Mouse (Mus musculus) MEL (cell line): Measurements from ENCODE around the gene Tjp2. TPM values are rescaled to one million over a fixed set of nuclear protein-coding genes. Genes with fewer than 3 reads are reported as not detected.
A peak's percentile ranks its signal among the peaks of the same experiment; 100 is the strongest.

Source experiments
- DNase-seq: peaks from one replicate; pipeline ENCODE4 v3.0.0; 2011; ENCODE audit warnings: low read depth, low spot score
- H3K27ac ChIP-seq: 2 replicates; pipeline ENCODE4 v1.5.1; 2012; ENCODE audit warnings: low read depth, mild to moderate bottlenecking, control low read depth, low read length, moderate library complexity; ENCODE audit not compliant: control insufficient read depth
- H3K27me3 ChIP-seq, 2 experiments: fragments of 150-350 bp in 1 of 2; sonication (generic) in 1 of 2; 2 replicates each; pipeline ENCODE4 v1.6.1; 2012; ENCODE audit warnings: low read length in 2 of 2, mild to moderate bottlenecking in 2 of 2, improper control_type of control experiment in 1 of 2, moderate library complexity in 1 of 2; ENCODE audit not compliant: insufficient read depth in 2 of 2, control insufficient read depth in 1 of 2
- H3K36me3 ChIP-seq, 2 experiments: 2 replicates each; pipeline ENCODE4 v1.6.1; 2012 to 2014; ENCODE audit warnings: low read length in 2 of 2, improper control_type of control experiment in 1 of 2, inconsistent platforms in 1 of 2, mild to moderate bottlenecking in 1 of 2; ENCODE audit not compliant: insufficient read depth in 2 of 2, control insufficient read depth in 1 of 2
- H3K4me1 ChIP-seq, 2 experiments: fragments of 150-350 bp in 1 of 2; sonication (generic) in 1 of 2; 2 replicates each; pipeline ENCODE4 v1.6.1; 2012; ENCODE audit warnings: low read length in 2 of 2, improper control_type of control experiment in 1 of 2, mild to moderate bottlenecking in 1 of 2; ENCODE audit not compliant: insufficient read depth in 2 of 2, control insufficient read depth in 1 of 2
- H3K4me3 ChIP-seq, 2 experiments: fragments of 150-350 bp in 1 of 2; sonication (generic) in 1 of 2; 2 replicates each; pipeline ENCODE4 v1.5.1; 2012; ENCODE audit warnings: low read depth in 2 of 2, low read length in 2 of 2, mild to moderate bottlenecking in 2 of 2, moderate library complexity in 2 of 2, control low read depth in 1 of 2, improper control_type of control experiment in 1 of 2; ENCODE audit not compliant: control insufficient read depth in 1 of 2, insufficient read depth in 1 of 2
- H3K79me2 ChIP-seq: 2 replicates; pipeline ENCODE4 v1.6.1; 2012; ENCODE audit warnings: mild to moderate bottlenecking, low read length, moderate library complexity; ENCODE audit not compliant: control insufficient read depth, poor library complexity, insufficient read depth
- H3K9ac ChIP-seq: 2 replicates; pipeline ENCODE4 v1.6.1; 2012; ENCODE audit warnings: low read depth, mild to moderate bottlenecking, control low read depth, low read length, moderate library complexity; ENCODE audit not compliant: control insufficient read depth, poor library complexity, severe bottlenecking
- H3K9me3 ChIP-seq: fragments of 150-350 bp; sonication (generic); replicated peaks from 2 replicates; pipeline ENCODE4 v1.6.1; 2012; ENCODE audit warnings: mild to moderate bottlenecking, low read length, improper control_type of control experiment, moderate library complexity; ENCODE audit not compliant: insufficient read depth
- BHLHE40 ChIP-seq: IDR thresholded peaks from 2 replicates; pipeline ENCODE4 v1.6.1; 2012; ENCODE audit warnings: low read depth, mild to moderate bottlenecking, inconsistent platforms, low read length, improper control_type of control experiment, borderline replicate concordance
- E2F4 ChIP-seq: IDR thresholded peaks from 2 replicates; pipeline ENCODE4 v1.6.1; 2011; ENCODE audit warnings: low read depth, low read length, improper control_type of control experiment, borderline replicate concordance
- JUND ChIP-seq: IDR thresholded peaks from 2 replicates; pipeline ENCODE4 v1.6.1; 2011; ENCODE audit warnings: low read depth, mild to moderate bottlenecking, improper control_type of control experiment, low read length
- MYB ChIP-seq: IDR thresholded peaks from 2 replicates; pipeline ENCODE4 v1.6.1; 2011; ENCODE audit warnings: mild to moderate bottlenecking, low read depth, low read length, improper control_type of control experiment
- MYC ChIP-seq: IDR thresholded peaks from 2 replicates; pipeline ENCODE4 v1.6.1; 2011; ENCODE audit warnings: low read depth, mild to moderate bottlenecking, low read length, improper control_type of control experiment, moderate library complexity
- NELFE ChIP-seq: IDR thresholded peaks from 2 replicates; pipeline ENCODE4 v1.6.1; 2011; ENCODE audit warnings: low read depth, low read length, improper control_type of control experiment
- NRF1 ChIP-seq: IDR thresholded peaks from 2 replicates; pipeline ENCODE4 v1.6.1; 2014; ENCODE audit warnings: low read depth, mild to moderate bottlenecking, inconsistent platforms, low read length, improper control_type of control experiment, moderate library complexity; ENCODE audit not compliant: poor library complexity, insufficient read depth, severe bottlenecking
- POLR2A ChIP-seq, 2 experiments: IDR thresholded peaks; 2 replicates each; pipeline ENCODE4 v1.6.1; 2011 to 2012; ENCODE audit warnings: low read length in 2 of 2, mild to moderate bottlenecking in 2 of 2, control low read depth in 1 of 2, improper control_type of control experiment in 1 of 2, low read depth in 1 of 2, moderate library complexity in 1 of 2; ENCODE audit not compliant: control insufficient read depth in 1 of 2, insufficient read depth in 1 of 2, poor library complexity in 1 of 2
- POLR2AphosphoS2 ChIP-seq: IDR thresholded peaks from 2 replicates; pipeline ENCODE4 v1.6.1; 2011; ENCODE audit warnings: low read length, improper control_type of control experiment
- RAD21 ChIP-seq: IDR thresholded peaks from 2 replicates; pipeline ENCODE4 v1.6.1; 2011; ENCODE audit warnings: mild to moderate bottlenecking, low read depth, low read length, improper control_type of control experiment
- TAL1 ChIP-seq: IDR thresholded peaks from 2 replicates; pipeline ENCODE4 v1.6.1; 2012; ENCODE audit warnings: mild to moderate bottlenecking, inconsistent platforms, low read length, moderate library complexity, mixed read lengths
- USF2 ChIP-seq, 2 experiments: IDR thresholded peaks; 2 replicates each; pipeline ENCODE4 v1.6.1; 2011 to 2012; ENCODE audit warnings: improper control_type of control experiment in 2 of 2, low read length in 2 of 2, borderline replicate concordance in 1 of 2, inconsistent platforms in 1 of 2, low read depth in 1 of 2, mild to moderate bottlenecking in 1 of 2; ENCODE audit not compliant: insufficient read depth in 1 of 2
- polyA plus RNA-seq, 2 experiments: library from polyadenylated mRNA; stranded (reverse) in 1 of 2; unstranded in 1 of 2; fragments of >175 nt in 1 of 2; fragments of >200 nt in 1 of 2; gene quantifications; 2 replicates each; pipeline versions ENCODE4 v1.2.1 to v1.2.4; 2012; ENCODE audit warnings: low replicate concordance in 2 of 2, low read depth in 1 of 2; ENCODE audit not compliant: insufficient read length in 2 of 2, insufficient read depth in 1 of 2, missing spikeins in 1 of 2
- total RNA-seq: library from RNA; depleted of rRNA; stranded (reverse); fragments of 300-350 nt; gene quantifications from 2 replicates; pipeline ENCODE4 v1.2.3, GENCODE M21; 2012

Gene Tjp2
- total and polyA plus RNA-seq, 3 experiments: 3.0 to 8.3 TPM; not detected in 1

DNA sequence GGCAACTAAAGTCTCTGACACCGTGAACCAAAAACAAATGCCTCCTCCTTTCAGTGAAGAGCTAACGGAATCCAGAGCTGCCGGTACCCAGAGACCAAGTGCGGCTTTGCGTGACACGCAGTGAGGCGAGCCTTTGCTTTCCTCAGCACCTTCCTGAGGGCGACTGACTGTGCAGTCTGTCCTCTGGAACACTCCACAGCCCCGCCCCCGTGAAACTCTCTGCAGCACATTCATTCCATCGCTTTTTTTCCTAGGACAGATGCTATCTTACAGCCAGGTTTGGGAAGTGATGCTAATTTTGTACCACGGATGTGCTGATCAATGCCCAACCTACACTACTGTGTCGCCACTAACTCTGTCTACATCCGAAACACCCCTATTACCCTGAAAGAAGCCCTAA lies 37.9 kb upstream of the Tjp2 start:
- Histone ChIP-seq H3K36me3 (peaks cover 2 to 15% of the 10 kb centered on the region in 2 experiments; a peak in 3 of 4 replicates), H3K4me1 (peaks cover 4 to 14% of the 10 kb centered on the region in 2 experiments; a peak in 3 of 4 replicates), H3K9ac (no peak overlapping the region), H3K9me3 (no peaks in the 10 kb centered on the region), H3K4me3 (no peak overlapping the region), H3K27ac (no peak overlapping the region), H3K79me2 (no peaks in the 10 kb centered on the region), H3K27me3 (no peaks in the 10 kb centered on the region)
- no peak for DNase-seq
- TF ChIP-seq POLR2A (IDR thresholded peaks at IDR 0.05; ENCODE audit: control insufficient read depth in 1 of 2, insufficient read depth in 1 of 2, low read depth in 1 of 2, low read length in 2 of 2, poor library complexity in 1 of 2): no peak

DNA sequence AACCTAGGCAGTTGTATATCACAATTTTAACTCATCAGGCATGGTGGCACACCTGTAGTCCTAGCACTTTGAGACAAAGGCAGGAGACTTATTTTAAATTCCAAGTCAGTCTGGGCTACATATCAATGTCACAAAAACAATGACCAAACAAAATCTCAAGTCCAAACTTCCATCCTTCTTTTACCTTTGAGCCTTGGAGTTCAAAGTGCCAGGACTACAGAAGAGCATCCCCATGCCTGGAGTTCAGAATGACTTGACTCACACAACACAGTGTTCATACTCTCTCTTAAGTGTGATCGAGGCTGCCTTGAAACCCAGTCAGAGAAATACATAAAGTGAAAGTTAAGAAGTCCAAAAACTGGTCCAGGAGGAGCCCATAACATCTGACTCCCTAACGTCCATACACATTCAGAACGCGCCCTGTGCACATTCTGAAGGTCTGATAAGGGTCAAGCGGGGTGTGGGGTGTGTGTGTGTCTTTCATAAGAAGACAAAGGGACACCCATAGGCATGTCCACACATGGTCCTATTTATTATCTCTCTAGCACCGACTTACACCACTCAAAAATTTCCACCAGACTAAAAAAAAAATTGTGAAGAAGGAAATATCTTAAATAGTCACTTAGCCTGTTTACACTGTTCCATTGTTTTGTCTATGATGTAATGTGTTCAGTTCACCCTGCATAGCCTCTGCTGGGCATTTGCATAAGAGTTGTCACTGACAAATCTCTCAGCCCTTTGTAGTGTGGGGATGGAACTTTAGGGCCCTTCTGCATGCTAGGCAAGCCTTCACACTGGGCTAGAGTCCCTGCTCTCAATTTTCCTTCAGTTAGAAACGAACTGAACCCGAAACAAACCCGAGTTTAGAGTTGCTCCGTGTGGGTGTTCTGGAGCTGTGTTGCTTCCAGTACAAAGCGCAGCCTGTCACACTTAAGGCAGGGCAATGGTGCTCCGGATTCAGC lies 34.8 kb upstream of the Tjp2 start:
- no peaks in the 10 kb centered on the region for H3K27me3 ChIP-seq
- TF ChIP-seq NRF1 (no peak), NELFE (peak; percentile 20; the same call in 1 of the 2 replicates), MYC (no peak), E2F4 (no peak), POLR2A (IDR thresholded peaks at IDR 0.05; ENCODE audit: control insufficient read depth in 1 of 2, insufficient read depth in 1 of 2, low read depth in 1 of 2, low read length in 2 of 2, poor library complexity in 1 of 2) (no peak), USF2 (IDR thresholded peaks at IDR 0.05; ENCODE audit: borderline replicate concordance in 1 of 2, insufficient read depth in 1 of 2, low read depth in 1 of 2, low read length in 2 of 2) (no peak), TAL1 (peak; percentile 1), MYB (no peak), BHLHE40 (no peak), JUND (no peak), POLR2AphosphoS2 (no peak), RAD21 (no peak)
- TF ChIP-seq, all 39 proteins: peak for 2
- Histone ChIP-seq H3K9me3 (no peaks in the 10 kb centered on the region), H3K36me3 (peaks cover 0 to 15% of the 10 kb centered on the region in 2 experiments; a peak in 2 of 4 replicates), H3K79me2 (no peaks in the 10 kb centered on the region), H3K4me3 (no peak overlapping the region), H3K9ac (no peak overlapping the region), H3K4me1 (peaks cover 4 to 15% of the 10 kb centered on the region in 2 experiments; a peak in 3 of 4 replicates), H3K27ac (peak overlapping the region; percentile 10; the same call in 1 of the 2 replicates)
- no peak for DNase-seq
